Mouse (Mus musculus): Measurements from ENCODE around the gene Sigmar1. TPM values are rescaled to one million over a fixed set of nuclear protein-coding genes. Genes with fewer than 3 reads are reported as not detected.

Sigmar1 gene
- total RNA-seq, 2 experiments from 2014 or later = 15.4 to 17.9 TPM

DNA sequence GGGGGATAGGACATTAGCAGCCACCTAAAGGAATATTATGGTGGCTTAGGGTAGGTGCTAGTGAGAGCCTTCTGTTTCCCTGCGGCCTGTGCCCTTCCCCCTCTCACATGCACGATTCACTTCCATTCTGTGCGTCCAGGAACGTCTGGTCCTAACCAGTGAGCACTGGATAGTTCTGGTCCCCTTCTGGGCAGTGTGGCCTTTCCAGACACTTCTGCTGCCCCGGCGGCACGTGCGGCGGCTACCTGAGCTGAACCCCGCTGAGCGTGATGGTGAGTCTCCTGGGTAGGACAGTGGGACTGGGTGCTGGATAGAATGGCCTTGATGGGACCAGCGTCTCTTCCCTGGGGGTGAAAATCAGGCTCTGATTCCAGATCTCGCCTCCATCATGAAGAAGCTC is 1.4 kb upstream of the Sigmar1 start:
- no peak for DNase-seq

DNA sequence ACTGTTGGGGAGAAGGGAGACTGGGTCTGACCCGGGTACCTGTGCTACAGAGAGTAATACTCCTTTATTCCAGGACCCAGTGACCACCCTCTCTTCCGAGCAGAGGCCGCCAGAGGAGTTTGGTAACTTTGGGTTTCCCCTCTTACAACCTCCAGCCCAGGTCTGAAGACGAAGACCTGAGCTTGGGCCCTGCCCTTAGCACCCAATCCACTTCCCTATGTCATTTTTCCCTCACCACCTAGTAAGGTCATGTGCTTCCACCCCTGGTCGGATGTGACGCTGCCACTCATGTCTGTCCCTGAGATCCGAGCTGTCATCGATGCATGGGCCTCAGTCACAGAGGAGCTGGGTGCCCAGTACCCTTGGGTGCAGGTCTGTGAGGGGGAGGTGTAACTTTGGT is 483 bp upstream of the Sigmar1 start:
- DNase-seq = no peak

DNA sequence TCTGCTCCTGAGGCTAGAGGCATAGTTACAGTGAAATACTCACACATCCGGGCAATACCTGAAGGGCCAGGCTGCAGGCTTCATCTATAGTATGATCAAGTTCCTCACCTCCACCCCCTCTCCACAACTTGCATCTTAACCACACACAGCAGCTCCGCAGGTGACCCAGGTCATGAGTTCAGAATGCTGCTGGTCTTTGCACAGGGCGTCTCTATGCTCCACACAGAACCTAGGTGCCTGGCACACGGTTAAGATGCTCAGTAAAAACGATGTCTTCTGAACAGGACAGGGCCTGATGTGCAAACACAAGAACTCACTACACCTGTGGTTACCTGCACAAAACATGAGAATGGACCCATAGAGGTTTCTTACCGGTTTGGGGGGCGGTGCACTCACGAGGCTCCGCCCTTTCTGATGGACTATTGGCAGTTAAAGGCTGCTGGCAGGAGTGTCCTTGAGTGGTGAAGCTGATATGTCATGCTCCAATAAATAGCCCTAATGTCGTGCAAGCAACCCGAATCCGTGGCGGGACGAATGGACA is 1.1 kb downstream of the Sigmar1 start, which contains the start of gene Galt:
Gene Galt, plus strand, starts transcription at position 432 of the 541 bp plus-strand sequence.
- no peak for DNase-seq

DNA sequence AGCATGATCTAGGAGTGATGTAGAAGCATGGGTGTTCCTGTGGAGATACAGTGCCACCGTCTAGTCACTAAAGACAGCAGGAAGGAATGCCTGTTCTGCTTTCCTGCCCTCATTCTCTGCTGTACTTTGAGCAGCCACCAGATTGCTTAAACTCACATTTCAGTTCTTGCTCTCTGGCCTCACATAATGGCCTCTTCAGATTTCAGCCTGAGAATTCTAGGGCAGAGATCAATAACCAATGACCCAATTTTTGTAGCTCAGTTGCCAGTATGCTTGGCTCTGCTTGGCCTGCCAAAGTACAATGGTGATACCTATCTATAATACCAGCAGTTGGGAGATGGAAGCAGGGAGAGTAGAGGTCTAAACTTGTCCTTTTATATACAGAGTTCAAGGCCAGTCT is 10.9 kb downstream of the Sigmar1 start:
- DNase-seq = no peak

DNA sequence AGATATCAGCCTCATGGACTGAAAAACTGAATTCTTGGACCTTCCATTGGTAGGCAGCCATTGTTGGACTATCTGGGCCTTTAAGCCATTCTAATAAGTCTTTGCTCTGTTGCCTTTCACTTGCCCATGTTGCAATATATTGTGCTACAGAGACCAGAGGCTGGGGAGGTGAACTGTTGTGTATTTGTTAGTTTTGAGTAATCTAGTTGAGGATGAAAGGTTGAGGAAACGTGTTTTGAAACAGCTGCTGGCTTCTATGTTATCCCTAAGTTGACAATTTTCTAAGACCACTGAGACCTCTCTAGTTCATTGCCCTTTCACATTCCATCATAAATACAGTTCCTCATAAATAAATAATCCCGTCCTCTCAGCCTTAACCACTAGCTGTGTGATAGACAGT is 11.8 kb downstream of the Sigmar1 start:
- no peak for DNase-seq

DNA sequence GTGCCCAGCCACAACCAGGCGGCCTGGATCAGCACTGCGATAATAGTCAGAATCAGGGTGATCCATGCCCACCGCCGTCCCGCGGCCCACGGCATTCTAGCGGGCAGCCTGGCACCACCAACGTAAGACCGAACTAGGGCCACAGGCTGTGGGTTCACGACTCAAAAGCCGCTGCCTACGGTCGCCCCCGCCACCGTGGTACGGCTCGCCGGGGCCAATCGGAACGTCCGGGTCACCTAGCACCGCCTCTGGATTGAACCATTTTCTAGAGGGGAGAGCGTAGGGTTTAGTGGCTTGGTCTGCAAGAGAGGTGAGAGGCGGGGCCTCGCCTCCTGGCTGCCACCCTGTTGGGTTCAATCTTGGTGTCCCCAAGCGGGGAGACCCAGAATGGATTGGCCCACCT is 14.8 kb downstream of the Sigmar1 start:
- peak; percentile 83 for DNase-seq

DNA sequence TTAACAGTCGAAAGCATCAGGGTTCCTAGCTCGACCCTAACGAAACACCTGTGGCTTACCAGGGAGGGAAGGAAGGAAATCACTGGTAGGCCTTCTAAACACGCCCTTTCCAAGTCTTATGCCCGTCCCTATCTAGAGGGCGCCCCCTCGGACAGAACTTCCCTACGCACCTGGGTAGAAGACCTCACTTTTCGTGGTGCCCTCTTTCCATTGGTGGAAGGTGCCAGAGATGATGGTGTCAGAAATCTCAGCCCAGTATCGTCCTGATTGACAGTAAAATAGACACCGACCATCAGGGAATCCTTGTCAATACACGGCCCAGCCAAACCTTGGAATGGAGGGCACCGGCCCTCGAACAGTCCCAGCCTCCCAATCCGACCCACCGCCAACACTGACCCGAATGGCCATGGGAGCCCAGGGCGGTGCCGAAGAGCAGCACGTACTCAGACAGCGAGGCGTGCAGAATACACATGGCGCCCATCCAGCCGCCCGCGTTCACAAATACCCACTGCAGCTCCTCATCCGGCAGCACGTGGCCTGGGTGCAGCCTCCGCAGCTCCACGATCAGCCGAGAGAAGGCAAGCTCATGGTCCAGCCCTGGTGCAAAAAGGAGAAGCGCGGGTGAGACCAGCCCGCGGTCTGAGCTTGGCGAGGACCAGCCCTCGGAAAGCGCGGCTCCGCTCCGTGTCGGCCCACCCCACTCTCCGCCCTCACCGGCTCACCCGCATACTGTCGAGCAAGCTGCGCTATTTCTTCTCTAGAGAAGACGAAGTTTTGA is 15.4 kb downstream of the Sigmar1 start:
- DNase-seq = peak; percentile 57

DNA sequence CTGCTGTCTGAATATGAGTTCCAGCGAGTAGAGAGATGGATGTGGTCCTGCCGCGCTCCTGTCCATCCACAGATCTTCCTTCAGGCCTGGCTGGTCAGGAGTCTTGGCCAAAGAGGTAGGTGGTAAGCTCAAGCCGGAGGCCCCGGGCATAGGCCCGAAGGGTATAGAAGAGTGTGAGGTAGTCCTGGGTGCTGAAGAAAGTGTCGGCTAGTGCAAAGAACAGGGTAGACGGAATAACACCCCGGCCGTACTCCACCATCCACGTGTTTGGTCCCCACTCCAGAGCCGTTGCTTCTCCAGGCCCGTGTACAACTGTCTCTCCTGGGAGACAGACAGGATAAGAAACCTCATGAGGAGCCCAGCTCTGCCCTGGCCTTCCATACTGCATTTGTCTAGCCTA is 16.7 kb downstream of the Sigmar1 start:
- no peak for DNase-seq

DNA sequence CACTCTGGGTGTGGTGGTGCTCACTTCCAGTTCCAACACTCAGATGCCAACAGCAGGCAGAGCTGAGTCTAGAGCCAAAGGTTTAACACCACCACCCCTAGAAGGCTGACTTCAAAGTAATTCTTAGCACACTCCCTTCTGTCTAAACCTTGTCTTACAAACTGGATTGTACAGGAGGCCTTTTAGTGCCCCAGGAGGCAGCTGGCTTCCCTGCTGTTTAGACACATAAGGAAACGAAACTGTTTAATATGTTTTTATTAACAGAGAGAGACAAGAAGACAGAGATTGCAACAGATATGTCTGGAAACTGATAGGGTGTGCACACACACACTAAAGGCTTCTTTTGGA is 17.7 kb downstream of the Sigmar1 start:
- no peak for DNase-seq

DNA sequence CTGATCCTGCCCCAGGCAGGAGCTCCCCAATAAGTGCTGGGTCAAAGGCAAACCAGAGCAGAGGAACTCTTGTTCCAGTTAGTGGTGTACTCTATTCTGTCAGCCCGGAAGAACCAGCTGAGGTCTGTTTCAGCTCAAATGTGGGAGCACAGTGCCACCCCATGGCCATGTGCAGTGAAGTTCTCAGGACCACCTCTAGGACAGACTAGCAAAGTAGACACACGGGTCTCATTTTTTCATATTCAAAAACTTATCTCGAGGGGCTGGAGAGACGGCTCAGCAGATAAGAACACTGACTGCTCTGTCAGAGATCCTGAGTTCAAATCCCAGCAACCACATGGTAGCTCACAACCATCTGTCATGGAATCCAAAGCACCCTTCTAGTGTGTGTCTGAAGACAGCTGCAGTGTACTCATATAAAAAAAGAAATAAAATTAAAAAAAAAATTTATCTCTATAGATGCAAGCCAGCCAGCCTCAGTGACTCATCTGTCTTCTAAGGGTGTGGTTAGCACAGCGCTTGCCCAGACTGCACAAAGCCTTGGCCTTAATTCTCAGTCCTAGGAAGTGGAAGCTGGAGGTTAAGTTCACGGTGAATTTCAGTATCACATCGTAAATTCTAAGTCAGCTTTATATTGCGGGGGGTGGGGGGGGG is 18.2 kb downstream of the Sigmar1 start:
- peak; percentile 68 for DNase-seq

DNA sequence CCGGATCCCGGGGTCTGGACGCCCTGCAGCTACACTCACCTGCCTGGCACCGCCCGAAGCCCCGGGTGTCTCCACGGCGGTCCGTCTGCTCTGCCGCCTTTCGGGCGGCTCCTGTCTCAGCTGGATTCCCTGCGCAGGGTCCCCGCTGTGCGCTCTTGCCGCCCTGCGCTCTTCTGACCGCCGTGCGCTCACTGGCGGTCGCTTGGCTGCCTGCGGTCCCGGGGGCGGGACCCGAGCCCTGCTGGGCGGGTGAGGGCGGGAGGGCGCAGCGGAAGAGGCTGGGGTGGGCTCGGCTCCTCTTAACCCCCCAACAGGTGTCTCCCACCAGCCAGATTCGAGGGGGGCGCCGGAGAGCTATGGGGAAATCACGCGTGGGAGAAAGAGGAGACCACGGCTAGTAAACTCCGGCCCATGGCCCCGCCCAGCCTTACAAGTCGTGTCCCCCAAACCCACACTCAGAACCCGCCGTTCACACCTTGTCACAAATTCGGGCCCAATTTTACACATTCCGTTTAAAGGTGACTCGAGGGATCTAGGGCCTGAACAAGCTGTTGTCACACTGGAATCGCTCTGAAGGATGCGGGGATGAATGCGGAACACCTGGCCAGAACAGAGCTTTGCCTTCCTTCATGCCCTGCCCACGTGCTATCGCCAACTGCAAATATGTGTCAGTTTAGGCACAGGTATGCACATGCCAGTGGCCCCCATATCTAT is 24.7 kb downstream of the Sigmar1 start, which contains the start of gene Arid3c:
Gene Arid3c, minus strand, starts transcription at position 91 of the 714 bp plus-strand sequence.
- DNase-seq = no peak

DNA sequence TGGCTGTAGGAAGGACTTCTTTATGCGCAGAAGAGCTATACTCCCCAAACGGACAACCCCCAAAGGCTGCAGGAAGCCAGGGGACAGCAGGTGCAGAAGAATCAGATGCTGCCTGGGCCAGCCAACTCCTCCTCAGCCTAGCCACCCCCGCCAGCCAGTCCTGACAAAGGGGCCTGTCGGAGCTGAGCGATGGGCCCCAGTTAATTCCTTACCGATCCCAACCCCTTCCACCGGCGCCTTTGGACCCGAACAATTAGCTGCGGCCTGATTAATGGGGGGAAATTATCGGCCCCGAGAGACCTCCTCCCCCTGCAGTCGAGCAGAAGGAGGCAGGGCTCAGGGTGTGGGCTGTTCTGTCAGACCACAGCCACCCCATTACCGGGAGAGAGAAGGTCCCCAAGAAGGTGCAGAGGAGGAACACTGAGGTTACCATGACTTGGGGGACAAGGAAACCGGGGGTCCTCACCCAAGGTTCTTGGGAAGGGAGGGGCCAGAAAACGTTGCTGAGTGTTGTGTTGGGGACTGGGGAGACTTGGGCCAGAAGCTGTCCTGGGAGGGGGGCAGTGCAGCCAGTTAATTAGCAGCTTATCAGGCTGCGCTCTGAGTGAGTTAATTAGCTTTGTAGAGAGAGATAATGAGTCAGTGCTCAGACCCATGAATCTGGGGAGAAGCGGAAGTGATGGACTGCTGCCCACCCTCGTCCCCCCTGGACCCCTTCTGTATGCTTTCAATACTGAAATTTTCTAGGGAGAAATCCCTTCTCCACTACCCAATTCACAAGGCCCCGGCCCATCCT is 28.9 kb downstream of the Sigmar1 start:
- DNase-seq = no peak

DNA sequence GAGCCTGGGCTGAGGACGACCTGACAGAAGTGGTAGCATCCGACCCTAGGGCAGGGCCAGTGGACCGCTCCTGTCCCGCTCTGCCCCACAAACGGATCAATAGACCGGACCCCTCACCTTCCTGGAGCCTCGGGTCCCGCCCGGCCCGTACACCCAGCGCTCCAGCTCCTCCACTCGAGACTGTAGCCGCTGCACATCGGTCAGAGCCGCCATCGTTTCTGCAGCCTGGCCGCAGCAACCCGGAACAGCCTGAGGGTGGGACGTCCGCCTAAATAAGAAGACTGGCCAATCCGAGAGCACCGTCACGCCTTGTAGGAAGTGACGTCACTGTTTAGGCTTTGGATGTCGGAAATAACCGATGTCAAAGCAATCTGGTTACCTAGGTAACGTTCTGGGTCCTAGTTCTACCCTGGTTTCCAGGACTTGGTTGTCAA is 33.0 kb downstream of the Sigmar1 start, which contains the start of gene Dctn3:
Gene Dctn3, minus strand, starts transcription at position 253 of the 434 bp plus-strand sequence.
- peak; percentile 76 for DNase-seq

DNA sequence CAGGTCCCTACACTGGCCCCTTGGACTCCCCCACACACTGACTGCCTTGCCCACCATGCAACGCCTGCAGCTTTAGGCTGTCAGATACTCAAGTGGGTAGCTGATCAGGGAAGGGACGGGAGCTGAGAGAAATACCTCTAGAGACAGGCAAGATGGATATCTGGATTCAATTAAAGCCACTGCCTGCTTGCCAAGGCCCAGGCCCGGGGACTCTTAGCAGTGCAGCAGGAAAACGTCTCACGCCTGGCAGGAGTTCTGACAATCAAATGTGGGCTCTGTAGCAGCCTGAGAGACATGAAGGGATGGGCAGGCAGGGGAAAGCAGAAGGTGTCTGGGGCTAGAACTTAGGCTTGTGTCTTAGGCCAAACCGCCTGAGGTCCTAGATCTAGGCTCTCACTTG is 39.1 kb downstream of the Sigmar1 start:
- DNase-seq = no peak

DNA sequence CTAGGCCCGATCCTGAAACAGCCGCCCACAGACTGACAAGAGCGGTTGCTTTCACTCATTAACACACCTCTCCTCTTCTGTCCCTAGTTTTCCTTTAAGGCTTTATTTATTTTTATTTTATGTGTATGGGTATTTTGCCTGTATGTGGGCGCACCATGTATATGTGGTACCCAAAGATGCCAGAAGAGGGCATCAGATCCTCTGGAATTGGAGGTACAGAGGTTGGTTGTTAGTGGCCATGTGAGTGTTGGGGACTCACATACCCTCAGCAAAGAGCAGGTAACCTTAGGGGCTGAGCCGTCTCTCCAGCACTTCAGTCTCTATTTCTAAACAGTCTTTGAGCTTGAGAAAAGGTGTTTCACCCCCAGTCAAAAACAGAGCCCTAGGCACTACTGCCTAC is 40.4 kb downstream of the Sigmar1 start:
- DNase-seq = no peak

DNA sequence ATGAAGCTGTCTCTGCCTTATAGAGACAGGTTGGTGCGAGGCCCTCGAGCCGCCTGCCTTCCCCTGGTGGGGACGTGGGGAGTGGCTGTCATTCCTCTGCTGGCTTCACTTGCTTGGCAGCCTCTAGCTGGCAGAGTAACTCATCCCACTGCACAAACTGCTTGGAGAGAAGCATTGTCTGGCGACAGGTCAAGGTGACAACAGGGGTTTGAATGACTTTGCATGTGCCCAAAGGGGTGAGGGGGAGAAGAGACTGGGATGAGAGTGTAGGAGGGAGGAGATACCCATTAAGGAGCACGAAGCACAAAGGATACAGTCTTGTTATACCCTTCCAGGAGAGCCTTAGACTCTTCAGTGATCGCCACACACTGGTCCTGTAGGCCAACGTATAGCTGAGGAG is 40.9 kb downstream of the Sigmar1 start:
- DNase-seq = no peak

DNA sequence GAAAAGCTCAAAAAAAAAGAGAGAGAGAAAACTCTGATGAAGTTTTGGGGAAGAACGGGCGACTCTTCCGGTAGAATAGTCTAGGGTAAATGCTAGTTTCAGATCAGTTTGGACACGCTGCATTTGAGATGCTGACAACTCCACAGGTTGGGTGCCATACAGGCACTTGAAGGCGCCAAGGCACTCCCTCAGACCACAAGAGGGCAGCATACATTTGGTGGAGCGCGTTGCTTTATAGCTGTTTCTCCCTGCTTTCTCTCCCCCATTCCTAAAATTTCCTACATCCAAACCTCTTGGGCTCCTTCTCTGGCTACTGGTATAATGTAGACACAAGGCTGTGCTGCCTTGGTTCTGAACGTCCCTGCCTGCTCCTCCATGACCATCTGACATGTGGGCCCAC is 41.7 kb downstream of the Sigmar1 start:
- peak; percentile 56 for DNase-seq

DNA sequence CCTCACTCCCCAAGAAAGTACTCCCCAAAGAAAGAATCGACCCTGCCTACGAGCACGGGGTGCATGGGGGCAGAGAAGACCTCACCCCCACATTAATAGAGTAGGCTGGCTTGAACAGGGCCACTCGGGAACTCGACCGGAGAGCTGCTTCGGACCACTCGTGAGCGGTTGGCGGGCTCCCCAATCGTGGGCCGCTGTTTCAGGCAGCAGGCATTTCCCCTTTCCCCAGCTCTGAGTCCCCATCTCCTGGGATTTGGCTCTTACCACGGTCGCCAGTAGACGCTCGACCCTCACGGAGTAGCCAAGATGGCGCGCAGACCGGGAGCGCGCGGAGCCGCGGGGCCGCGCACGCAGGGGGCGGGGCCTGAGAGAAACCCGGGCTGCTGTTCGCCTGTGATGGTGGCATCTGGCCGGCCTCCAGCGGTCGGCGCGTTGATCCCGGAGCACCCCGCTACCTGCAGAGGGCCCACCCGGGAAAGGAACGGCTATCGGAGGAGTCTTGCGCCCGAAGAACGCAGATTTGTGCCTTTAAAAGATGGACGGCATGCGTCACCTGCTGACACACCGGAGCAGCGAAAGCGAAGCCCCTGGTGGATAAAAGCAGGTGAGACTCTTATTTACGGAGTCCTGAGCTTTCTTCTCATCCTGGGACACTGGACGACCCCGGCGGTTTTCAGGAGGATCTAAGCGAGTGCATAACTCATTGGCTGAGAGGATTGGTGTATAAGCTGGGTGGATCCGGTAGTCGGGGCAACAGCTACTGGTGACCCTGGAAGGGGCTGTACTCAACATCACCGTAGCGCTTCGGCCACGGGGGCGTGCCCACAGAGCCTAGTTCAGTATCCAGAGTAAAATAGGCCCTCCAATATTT is 42.5 kb downstream of the Sigmar1 start, which contains the start of gene Rpp25l:
Gene Rpp25l, minus strand, starts transcription at position 338 of the 871 bp plus-strand sequence.
- peak; percentile 84 for DNase-seq

DNA sequence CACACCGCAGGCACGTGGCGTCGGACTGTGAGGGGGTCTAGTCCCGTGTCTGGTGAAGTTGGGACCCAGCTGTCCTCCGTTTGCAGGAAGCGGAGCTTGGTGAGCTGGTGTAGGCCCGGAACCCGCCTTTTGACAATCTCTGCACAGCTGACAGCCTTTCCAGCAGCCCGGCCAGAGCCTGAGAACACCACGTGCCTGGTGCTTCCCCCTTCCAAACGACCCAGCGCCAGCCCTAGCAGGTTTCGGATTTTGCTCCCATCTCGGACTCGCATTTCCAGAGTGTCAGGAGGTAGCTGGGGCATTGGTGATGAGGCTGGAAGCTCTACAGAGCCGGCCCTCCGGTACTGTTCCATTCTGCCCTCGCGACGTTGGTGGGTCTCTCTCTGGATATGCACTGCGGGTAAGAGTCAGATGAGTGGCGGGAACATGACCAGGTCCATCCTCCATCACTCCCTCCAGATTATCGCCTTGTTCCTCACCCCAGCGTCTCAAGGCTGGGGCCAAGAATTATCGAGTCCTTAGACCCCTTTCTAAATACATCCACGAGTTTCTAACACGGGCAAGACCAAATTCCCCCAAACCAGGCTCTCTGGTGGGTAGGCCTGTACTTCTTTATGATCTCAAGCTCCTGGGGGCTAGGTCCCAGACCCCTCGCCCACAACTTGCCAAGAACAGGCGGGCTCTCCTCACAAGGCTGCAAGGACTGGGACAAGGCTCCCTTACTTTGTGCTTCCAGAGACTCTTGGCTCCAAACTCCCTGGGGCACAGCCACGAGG is 43.3 kb downstream of the Sigmar1 start:
- DNase-seq = peak; percentile 34
